Mouse (Mus musculus) intestine, postnatal 0 days (tissue): ENCODE measurements around the gene Siglec1. TPM values are rescaled to one million over a fixed set of nuclear protein-coding genes. Genes with fewer than 3 reads are reported as not detected.
A peak's percentile ranks its signal among the peaks of the same experiment; 100 is the strongest.

Experiments used
- ATAC-seq: fragments of 200-750 bp; cut with Nextera tagmentation; 2 replicates; pipeline ENCODE4 v1.8.0; 2017; ENCODE audit warnings: mild to moderate bottlenecking, moderate TSS enrichment, moderate library complexity
- H3K27ac ChIP-seq: fragments of 300-500 bp; sonication (generic); 2 replicates; pipeline ENCODE4 v1.5.1; 2014; ENCODE audit warnings: mild to moderate bottlenecking, low read depth, low read length, moderate library complexity
- H3K27me3 ChIP-seq: fragments of 300-500 bp; sonication (generic); replicated peaks from 2 replicates; pipeline ENCODE4 v1.6.1; 2014; ENCODE audit warnings: low read length, mixed read lengths; ENCODE audit not compliant: control insufficient read depth, insufficient read depth
- H3K36me3 ChIP-seq: fragments of 300-500 bp; sonication (generic); 2 replicates; pipeline ENCODE4 v1.6.1; 2014; ENCODE audit warnings: mild to moderate bottlenecking, moderate library complexity; ENCODE audit not compliant: control insufficient read depth, insufficient read depth
- H3K4me1 ChIP-seq: fragments of 300-500 bp; sonication (generic); replicated peaks from 2 replicates; pipeline ENCODE4 v1.6.1; 2014; ENCODE audit warnings: antibody characterized with exemption, low read length, mixed read lengths; ENCODE audit not compliant: control insufficient read depth, insufficient read depth
- H3K4me2 ChIP-seq: fragments of 300-500 bp; sonication (generic); replicated peaks from 2 replicates; pipeline ENCODE4 v1.6.1; 2014; ENCODE audit warnings: low read depth, mild to moderate bottlenecking, moderate library complexity
- H3K4me3 ChIP-seq: fragments of 300-500 bp; sonication (generic); 2 replicates; pipeline ENCODE4 v1.5.1; 2014; ENCODE audit warnings: low read depth, low read length
- H3K9ac ChIP-seq: fragments of 300-500 bp; sonication (generic); 2 replicates; pipeline ENCODE4 v1.6.1; 2014; ENCODE audit warnings: mild to moderate bottlenecking, low read depth, low read length
- H3K9me3 ChIP-seq: fragments of 300-500 bp; sonication (generic); 2 replicates; pipeline ENCODE4 v1.6.1; 2016; ENCODE audit warnings: mixed run types; ENCODE audit not compliant: control insufficient read depth
- CTCF ChIP-seq: sonication (generic); IDR thresholded peaks from 2 replicates; pipeline ENCODE4 v1.5.1; 2016; ENCODE audit warnings: low read depth, mild to moderate bottlenecking, control low read depth, antibody characterized with exemption, moderate library complexity
- WGBS: fragments of 180-500 bp; shearing (Covaris S2); extraction: QIAGEN DNeasy Blood & Tissue Kit; methylation state at CpG from one replicate; pipeline ENCODE4 v1.1.7; 2014; 5-methylcytosine and 5-hydroxymethylcytosine counted together
- polyA plus RNA-seq: library from polyadenylated mRNA; unstranded; fragments of >200 nt; fragmentation: Nextera tagmentation; extraction: Ambion mirVana; gene quantifications from 2 replicates; pipeline ENCODE4 v1.2.1, GENCODE M21; 2015

Siglec1 gene
- polyA plus RNA-seq: 0.20 and 0.30 TPM in 2 replicates

- Histone ChIP-seq H3K4me1 (no peaks in the 10 kb centered on the region), H3K9me3 (no peaks in the 10 kb centered on the region), H3K27me3 (no peaks in the 10 kb centered on the region), H3K36me3 (no peaks in the 10 kb centered on the region), H3K27ac (no peak within 1 kb of the TSS), H3K4me2 (no peak within 1 kb of the TSS), H3K4me3 (no peak within 1 kb of the TSS), H3K9ac (no peak within 1 kb of the TSS)
- 82% methylated on average over 11 of the region's 11 CpGs for WGBS
- TF ChIP-seq CTCF: no peak
- ATAC-seq: no peak
Measured at GRCm38 (mm10) chr2:131086667-131087390, at the start of gene Siglec1. Gene Siglec1 (minus strand): TSS chr2:131086765.

- no peak for ATAC-seq
- H3K36me3 ChIP-seq: no peaks in the 10 kb centered on the region; the same call in 1 of the 2 replicates
- H3K9me3 ChIP-seq: no peaks in the 10 kb centered on the region
- H3K4me1 ChIP-seq: no peaks in the 10 kb centered on the region
- H3K27me3 ChIP-seq: no peaks in the 10 kb centered on the region
- no peak overlapping the region for H3K4me2 ChIP-seq
- H3K27ac ChIP-seq: no peak overlapping the region
- no peak for TF ChIP-seq CTCF
- H3K4me3 ChIP-seq: no peak overlapping the region
- 58% methylated on average over 11 of the region's 11 CpGs for WGBS
- no peak overlapping the region for H3K9ac ChIP-seq
Measured at GRCm38 (mm10) chr2:131135521-131136139, 49.1 kb upstream of the Siglec1 start.

GRCm38 (mm10) chr2:131134826-131135400, 48.3 kb upstream of the Siglec1 start:
- Histone ChIP-seq H3K9me3 (no peaks in the 10 kb centered on the region), H3K27ac (peak overlapping the region; percentile 35; the same call in 1 of the 2 replicates), H3K4me1 (no peaks in the 10 kb centered on the region), H3K27me3 (no peaks in the 10 kb centered on the region), H3K9ac (no peak overlapping the region), H3K4me3 (no peak overlapping the region), H3K36me3 (no peaks in the 10 kb centered on the region; the same call in 1 of the 2 replicates), H3K4me2 (no peak overlapping the region)
- 81% methylated on average over 8 of the region's 8 CpGs for WGBS
- ATAC-seq: no peak
- no peak for TF ChIP-seq CTCF

DNA sequence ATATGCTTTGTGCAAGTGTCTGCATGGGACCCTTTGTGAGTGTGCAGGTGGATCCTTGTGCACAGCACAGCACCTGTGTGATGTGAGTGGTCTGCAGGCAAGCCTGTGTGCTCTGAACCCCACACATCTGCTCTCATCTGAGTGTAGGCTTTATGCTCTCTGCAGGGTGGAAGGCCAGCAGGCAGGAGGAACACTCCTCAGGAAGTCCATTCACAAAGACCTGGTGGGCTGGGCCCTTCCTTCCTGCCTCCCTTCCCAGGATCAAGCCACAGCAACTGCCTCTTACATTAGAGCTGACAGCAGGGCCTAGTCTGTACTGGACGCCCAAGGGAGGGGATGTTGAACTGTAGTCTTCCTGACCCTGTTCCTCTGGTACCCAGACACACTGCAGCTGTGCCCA, 47.8 kb upstream of the Siglec1 start:
- H3K27me3 ChIP-seq: no peaks in the 10 kb centered on the region
- no peaks in the 10 kb centered on the region for H3K4me1 ChIP-seq
- H3K9ac ChIP-seq: no peak overlapping the region
- ATAC-seq: no peak
- no peak overlapping the region for H3K4me2 ChIP-seq
- no peaks in the 10 kb centered on the region; the same call in 1 of the 2 replicates for H3K36me3 ChIP-seq
- H3K4me3 ChIP-seq: no peak overlapping the region
- H3K9me3 ChIP-seq: no peaks in the 10 kb centered on the region
- WGBS: 50% methylated on average over 1 of the region's 1 CpGs
- H3K27ac ChIP-seq: no peak overlapping the region
- no peak for TF ChIP-seq CTCF

DNA sequence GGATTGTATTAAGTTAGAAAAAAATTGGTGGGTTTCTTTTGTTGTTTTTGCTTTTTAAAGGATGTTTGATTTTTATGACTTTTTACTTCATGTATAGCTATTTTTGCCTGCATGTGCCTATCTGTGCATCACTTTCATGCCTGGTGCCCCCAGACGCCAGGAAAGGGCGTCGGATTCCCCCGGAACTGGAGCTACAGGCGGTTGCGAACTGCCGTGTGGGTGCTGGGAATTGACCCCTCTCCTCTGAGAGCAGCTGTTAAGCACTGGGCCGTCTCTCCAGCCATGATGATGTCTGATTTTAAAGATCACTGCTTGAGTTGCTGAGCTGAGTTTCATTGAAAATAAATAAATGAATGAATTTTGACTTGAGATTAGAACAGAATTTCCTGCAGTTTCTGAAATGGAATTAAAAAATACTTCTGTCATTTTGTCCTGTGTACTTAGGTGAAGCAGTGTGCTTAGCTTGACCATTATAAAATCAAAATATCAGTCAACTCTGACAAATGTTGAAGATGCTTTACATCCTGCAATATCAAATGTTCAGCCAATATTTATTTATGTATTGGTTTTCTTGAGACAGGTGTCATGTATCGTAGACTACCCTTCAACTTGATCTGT, 46.5 kb upstream of the Siglec1 start, which contains the start of gene Gm11037:
Gene Gm11037, plus strand, starts transcription at position 568 of the 618 bp plus-strand sequence.
- Histone ChIP-seq H3K27me3 (no peaks in the 10 kb centered on the region), H3K9ac (no peak within 1 kb of the TSS), H3K27ac (no peak within 1 kb of the TSS), H3K4me3 (no peak within 1 kb of the TSS), H3K36me3 (no peaks in the 10 kb centered on the region), H3K4me1 (0 out of 2 replicates have a peak, but pooled peaks cover 3% of the 10 kb centered on the region), H3K9me3 (no peaks in the 10 kb centered on the region), H3K4me2 (no peak within 1 kb of the TSS)
- no peak for TF ChIP-seq CTCF
- 82% methylated on average over 9 of the region's 9 CpGs for WGBS
- no peak for ATAC-seq
